Mouse (Mus musculus) megakaryocyte, embryonic 14.5 days (primary cell): ENCODE results near the gene Chek2.

ENCODE experiments used
- FLI1 ChIP-seq: IDR thresholded peaks from 2 replicates; pipeline ENCODE4 v1.6.1; 2012; ENCODE audit warnings: low read length, inconsistent platforms, mixed read lengths
- GATA1 ChIP-seq: IDR thresholded peaks from 3 replicates; pipeline ENCODE4 v1.6.1; 2012; ENCODE audit warnings: mixed read lengths, low read length, inconsistent platforms, borderline replicate concordance

DNA sequence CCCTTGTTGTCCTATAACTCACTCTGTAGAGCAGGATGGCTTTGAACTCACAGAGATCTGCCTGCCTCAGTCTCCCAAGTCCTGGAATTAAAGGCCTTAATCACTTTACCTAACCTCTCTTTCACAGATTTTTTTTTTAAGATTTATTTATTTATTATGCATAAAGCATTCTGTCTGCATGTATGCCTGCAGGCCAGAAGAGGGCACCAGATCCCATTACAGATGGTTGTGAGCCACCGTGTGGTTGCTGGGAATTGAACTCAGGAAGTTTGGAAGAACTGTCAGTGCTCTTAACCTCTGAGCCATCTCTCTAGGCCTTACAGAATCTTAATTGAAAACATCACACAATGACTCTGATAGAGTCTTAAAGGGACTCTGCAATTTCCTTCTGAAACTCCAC lies 13.2 kb downstream of the Chek2 start:
- TF ChIP-seq GATA1 (no peak), FLI1 (no peak)
